Comparison of ENCODE assay signal across 9 mouse cellular contexts in genomic region chr4:33057890-33058687, GRCm38 (mm10). TPM values are rescaled to one million over a fixed set of nuclear protein-coding genes. Genes with fewer than 3 reads are reported as not detected.
A peak's percentile ranks its signal among the peaks of the same experiment; 100 is the strongest.
DNase-seq lines count a peak whose midpoint lies in the region; ATAC-seq and TF ChIP-seq lines count a peak whose summit lies in the region.
"Had no signal": no experiment of that assay in that cellular context is flagged by ENCODE, and none has a peak within 500 bp of the region (broad histone marks: within the 10 kb centered on the region; RNA-seq: fewer than 3 reads in every experiment).

No protein-coding gene starts in this region.

- ATAC-seq in monocyte, adult 5-6 weeks (replicated peaks; ENCODE audit: insufficient number of reproducible peaks, low FRiP score, low TSS enrichment, poor library complexity, severe bottlenecking), result no peak

- H3K36me3 ChIP-seq in spleen, adult 2 months (ENCODE audit: control insufficient read depth, insufficient read depth, low read length), result no peaks in the 10 kb centered on the region

- H3K4me3 ChIP-seq in spleen, adult 2 months (ENCODE audit: extremely low read depth, insufficient read depth, insufficient read length), result no peak overlapping the region

- no peaks in the 10 kb centered on the region for H3K4me1 ChIP-seq in spleen, adult 2 months (ENCODE audit: control insufficient read depth, insufficient read depth, insufficient read length)

- no peak for TF ChIP-seq POLR2A in spleen, adult 2 months (IDR thresholded peaks at IDR 0.05; ENCODE audit: low read depth, low read length)

- peak; percentile 41 for DNase-seq in adrenal gland, postnatal 14 days
- DNase-seq in adrenal gland, adult 18-20 months (ENCODE audit: low spot score in 2 of 2), result no peak
- no peak for DNase-seq in spleen, adult 2 months (ENCODE audit: low read depth in 1 of 2, low spot score in 2 of 2)
- DNase-seq in spleen, postnatal 36 days (ENCODE audit: low spot score in 2 of 2), result no peak
- DNase-seq in left cerebral cortex, adult 8-10 months (ENCODE audit: low spot score in 2 of 2), result peak; percentile 18 to 50
- DNase-seq in testis, postnatal 14 days (ENCODE audit: low spot score), result peak; percentile 78
- DNase-seq in spleen, adult 18-20 months, result no peak
- DNase-seq: adrenal gland, adult 2 months had no signal

- no peak for TF ChIP-seq CTCF in spleen, adult 2 months (IDR thresholded peaks at IDR 0.05; ENCODE audit: extremely low read depth, insufficient read depth, insufficient read length, insufficient replicate concordance)

- H3K27me3 ChIP-seq in spleen, adult 2 months (ENCODE audit: control insufficient read depth, insufficient read depth, low read length), result no peaks in the 10 kb centered on the region

- 92% methylated on average over 11 of the region's 11 CpGs for WGBS in spleen, adult 2 months

- peak overlapping the region; percentile 8; the same call in 1 of the 2 replicates for H3K27ac ChIP-seq in spleen, adult 2 months (ENCODE audit: insufficient read depth, low read length)

RNA-seq across cellular contexts. Expression of gene Gabrr2, which starts 4.7 kb away (rescaled TPM):
- 0.41 and 0.60 TPM in 2 replicates for total RNA-seq in adrenal gland, postnatal 14 days (2021)
- total RNA-seq in adrenal gland, adult 18-20 months (2021), result under 1 TPM; 0.22 to 0.30 TPM
- 3.2 and 4.2 TPM in 2 replicates for polyA plus RNA-seq in spleen, adult 2 months (2012; rRNA removed)
- under 1 TPM; 0.58 to 0.96 (median 0.83) TPM for total RNA-seq in left cerebral cortex, adult 8-10 months (2022)
- 0.78 TPM in 1 of 3 replicates, not detected in the others for total RNA-seq in monocyte, adult 5-6 weeks (2017)
- total RNA-seq: adrenal gland, adult 2 months had no signal

RNA-seq across cellular contexts. Expression of gene Ube2j1, which starts 26.9 kb away (rescaled TPM):
- 80.8 and 82.9 TPM in 2 replicates for total RNA-seq in adrenal gland, postnatal 14 days (2021)
- total RNA-seq in adrenal gland, adult 18-20 months (2021), result 10 to 100 TPM; 69.9 to 77.8 TPM
- 15.0 and 16.3 TPM in 2 replicates for polyA plus RNA-seq in spleen, adult 2 months (2012; rRNA removed)
- total RNA-seq in left cerebral cortex, adult 8-10 months (2022), result 100 to 1,000 TPM; 107 to 123 (median 109) TPM
- total RNA-seq in monocyte, adult 5-6 weeks (2017), result 58.3 to 78.3 TPM (median 74.0 TPM) in 3 replicates

Comparison
In these comparisons a context has a peak if more than half of its experiments do, and no peak if none do; other contexts are left out.
1. DNase-seq: peak in adrenal gland, postnatal 14 days (single experiment), left cerebral cortex, adult 8-10 months (2 of 2) and testis, postnatal 14 days (single experiment); none in adrenal gland, adult 18-20 months (0 of 2), spleen, adult 2 months (0 of 2), spleen, postnatal 36 days (0 of 2) and spleen, adult 18-20 months (0 of 2).